Mouse (Mus musculus): ENCODE results near the gene Zfyve21. TPM values are rescaled to one million over a fixed set of nuclear protein-coding genes. Genes with fewer than 3 reads are reported as not detected.

The Zfyve21 gene
- polyA plus RNA-seq, 1 experiment from 2014 or later: 113 TPM

- peaks cover 94% of the 10 kb centered on the region for H3K36me3 ChIP-seq
- 90% methylated on average over 12 of the region's 12 CpGs for WGBS
These were observed 13.6 kb downstream of the Zfyve21 start for GRCm38 (mm10) chr12:111827556-111827955.

GRCm38 (mm10) chr12:111829447-111829846 lies 15.5 kb downstream of the Zfyve21 start:
- 85% methylated on average over 5 of the region's 5 CpGs for WGBS

More at GRCm38 (mm10) chr12:111827556-111827955, 13.6 kb downstream of the Zfyve21 start:
- no peak for ATAC-seq (ENCODE audit: borderline replicate concordance, extremely low read depth, low FRiP score, low TSS enrichment)
- Histone ChIP-seq H3K4me2 (no peak overlapping the region), H3K4me3 (no peak overlapping the region), H3K4me1 (no peaks in the 10 kb centered on the region), H3K9me3 (no peaks in the 10 kb centered on the region), H3K27ac (no peak overlapping the region), H3K27me3 (no peaks in the 10 kb centered on the region), H3K9ac (no peak overlapping the region)

DNA sequence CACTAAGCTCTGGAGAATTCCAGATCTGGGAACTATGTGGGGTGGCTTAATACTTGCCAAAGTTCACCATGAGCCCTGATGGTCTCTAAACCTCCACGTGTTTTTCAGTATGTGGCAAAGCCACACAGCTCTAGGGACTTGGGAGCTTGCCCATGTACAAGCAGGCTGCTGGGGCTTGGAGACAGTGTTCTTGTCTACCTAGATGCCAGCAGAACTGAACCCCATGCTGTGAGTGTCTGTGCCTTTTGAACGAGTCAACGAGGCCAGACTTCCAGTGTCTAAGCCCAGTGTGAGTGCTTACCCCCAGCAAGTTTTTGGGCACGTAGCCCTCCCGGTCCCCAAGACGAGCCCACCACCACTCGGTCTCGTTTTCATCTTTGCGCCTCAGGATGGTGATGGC lies 16.0 kb downstream of the Zfyve21 start:
- peaks cover 98% of the 10 kb centered on the region for H3K36me3 ChIP-seq
- H3K27me3 ChIP-seq: no peaks in the 10 kb centered on the region
- no peak overlapping the region for H3K27ac ChIP-seq
- no peak for ATAC-seq (ENCODE audit: borderline replicate concordance, extremely low read depth, low FRiP score, low TSS enrichment)
- no peaks in the 10 kb centered on the region for H3K9me3 ChIP-seq
- H3K4me1 ChIP-seq: no peaks in the 10 kb centered on the region
- H3K4me3 ChIP-seq: no peak overlapping the region
- H3K4me2 ChIP-seq: no peak overlapping the region
- no peak overlapping the region for H3K9ac ChIP-seq
- WGBS: 89% methylated on average over 9 of the region's 9 CpGs

More at GRCm38 (mm10) chr12:111829447-111829846, 15.5 kb downstream of the Zfyve21 start:
- no peak overlapping the region for H3K4me3 ChIP-seq
- no peak overlapping the region for H3K9ac ChIP-seq
- H3K4me1 ChIP-seq: no peaks in the 10 kb centered on the region
- H3K27me3 ChIP-seq: no peaks in the 10 kb centered on the region
- no peak overlapping the region for H3K4me2 ChIP-seq
- peaks cover 98% of the 10 kb centered on the region for H3K36me3 ChIP-seq
- H3K9me3 ChIP-seq: no peaks in the 10 kb centered on the region
- no peak overlapping the region for H3K27ac ChIP-seq
- ATAC-seq (ENCODE audit: borderline replicate concordance, extremely low read depth, low FRiP score, low TSS enrichment): no peak

DNA sequence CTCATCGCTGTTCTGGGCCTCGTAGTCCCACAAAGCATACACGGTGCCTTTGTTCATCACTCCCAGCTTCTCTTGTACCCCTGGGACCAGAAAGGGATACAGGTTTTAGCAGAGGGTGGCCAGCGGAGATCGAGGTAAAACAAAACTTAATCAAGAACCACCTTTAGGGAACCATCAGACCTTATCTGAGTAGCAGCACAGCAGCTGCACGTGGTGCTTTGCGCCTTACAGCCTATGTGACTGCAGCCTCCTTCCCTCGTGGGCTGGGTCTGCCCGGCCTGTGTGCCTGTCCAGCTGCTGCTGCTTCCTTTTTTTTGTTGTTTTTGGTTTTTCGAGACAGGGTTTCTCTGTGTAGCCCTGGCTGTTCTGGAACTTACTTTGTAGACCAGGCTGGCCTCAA lies 16.4 kb downstream of the Zfyve21 start:
- Histone ChIP-seq H3K4me3 (no peak overlapping the region), H3K4me2 (no peak overlapping the region)
- no peak for ATAC-seq (ENCODE audit: borderline replicate concordance, extremely low read depth, low FRiP score, low TSS enrichment)

DNA sequence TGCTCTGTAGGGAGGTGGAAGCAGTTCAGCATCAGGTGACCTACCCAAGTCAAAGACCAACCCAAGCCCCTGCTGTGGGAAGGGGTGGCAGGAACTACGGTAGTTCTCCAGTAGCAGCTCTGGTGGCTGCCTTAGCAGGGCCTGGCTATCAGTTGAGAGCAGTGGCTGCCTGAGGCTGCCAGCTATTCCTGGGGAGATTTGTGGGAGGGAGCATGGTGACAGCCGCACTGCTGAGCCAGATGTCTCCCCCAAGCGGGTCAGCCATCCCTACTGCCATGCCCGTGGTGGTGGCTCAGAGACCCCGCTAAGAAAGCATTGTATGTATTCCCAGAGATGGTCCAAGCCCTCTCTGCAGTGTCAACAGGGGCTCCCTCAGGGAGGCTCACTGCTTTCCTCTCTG lies 18.7 kb downstream of the Zfyve21 start:
- H3K9ac ChIP-seq: no peak overlapping the region
- no peak for ATAC-seq (ENCODE audit: borderline replicate concordance, extremely low read depth, low FRiP score, low TSS enrichment)
- H3K4me3 ChIP-seq: no peak overlapping the region
- H3K4me2 ChIP-seq: no peak overlapping the region
- no peaks in the 10 kb centered on the region for H3K9me3 ChIP-seq
- H3K36me3 ChIP-seq: peaks cover 98% of the 10 kb centered on the region
- 82% methylated on average over 5 of the region's 5 CpGs for WGBS
- H3K27me3 ChIP-seq: no peaks in the 10 kb centered on the region
- H3K27ac ChIP-seq: no peak overlapping the region
- H3K4me1 ChIP-seq: no peaks in the 10 kb centered on the region

More for the DNA sequence above, 16.4 kb downstream of the Zfyve21 start:
- Histone ChIP-seq H3K9me3 (no peaks in the 10 kb centered on the region), H3K27me3 (no peaks in the 10 kb centered on the region), H3K9ac (no peak overlapping the region), H3K27ac (no peak overlapping the region), H3K36me3 (peaks cover 98% of the 10 kb centered on the region), H3K4me1 (no peaks in the 10 kb centered on the region)
- 84% methylated on average over 10 of the region's 10 CpGs for WGBS

DNA sequence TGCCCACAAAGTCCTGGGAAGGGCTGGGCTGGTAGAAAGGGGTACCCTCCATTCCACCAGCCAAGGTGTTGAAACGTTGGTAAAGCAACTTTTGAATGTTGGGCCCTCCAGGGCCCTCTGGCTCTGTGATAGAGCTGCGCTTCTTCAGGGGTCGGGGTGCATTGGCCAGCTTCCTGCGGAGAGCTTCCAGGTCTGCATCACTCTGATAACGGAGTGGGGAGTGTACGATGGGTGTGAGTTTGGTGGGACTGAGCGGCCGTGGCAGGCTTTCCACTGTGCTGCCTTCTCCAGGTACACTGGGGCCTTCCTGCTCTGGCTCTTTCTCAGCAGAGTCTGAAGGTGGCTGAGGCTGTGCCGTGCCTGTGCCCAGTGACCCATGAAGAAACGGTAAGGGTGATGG lies 19.5 kb downstream of the Zfyve21 start:
- H3K4me1 ChIP-seq: no peaks in the 10 kb centered on the region
- H3K4me2 ChIP-seq: no peak overlapping the region
- no peak overlapping the region for H3K27ac ChIP-seq
- 87% methylated on average over 10 of the region's 10 CpGs for WGBS
- H3K9ac ChIP-seq: no peak overlapping the region
- no peak overlapping the region for H3K4me3 ChIP-seq
- no peak for ATAC-seq (ENCODE audit: borderline replicate concordance, extremely low read depth, low FRiP score, low TSS enrichment)
- H3K9me3 ChIP-seq: no peaks in the 10 kb centered on the region
- H3K27me3 ChIP-seq: no peaks in the 10 kb centered on the region
- H3K36me3 ChIP-seq: peaks cover 97% of the 10 kb centered on the region

DNA sequence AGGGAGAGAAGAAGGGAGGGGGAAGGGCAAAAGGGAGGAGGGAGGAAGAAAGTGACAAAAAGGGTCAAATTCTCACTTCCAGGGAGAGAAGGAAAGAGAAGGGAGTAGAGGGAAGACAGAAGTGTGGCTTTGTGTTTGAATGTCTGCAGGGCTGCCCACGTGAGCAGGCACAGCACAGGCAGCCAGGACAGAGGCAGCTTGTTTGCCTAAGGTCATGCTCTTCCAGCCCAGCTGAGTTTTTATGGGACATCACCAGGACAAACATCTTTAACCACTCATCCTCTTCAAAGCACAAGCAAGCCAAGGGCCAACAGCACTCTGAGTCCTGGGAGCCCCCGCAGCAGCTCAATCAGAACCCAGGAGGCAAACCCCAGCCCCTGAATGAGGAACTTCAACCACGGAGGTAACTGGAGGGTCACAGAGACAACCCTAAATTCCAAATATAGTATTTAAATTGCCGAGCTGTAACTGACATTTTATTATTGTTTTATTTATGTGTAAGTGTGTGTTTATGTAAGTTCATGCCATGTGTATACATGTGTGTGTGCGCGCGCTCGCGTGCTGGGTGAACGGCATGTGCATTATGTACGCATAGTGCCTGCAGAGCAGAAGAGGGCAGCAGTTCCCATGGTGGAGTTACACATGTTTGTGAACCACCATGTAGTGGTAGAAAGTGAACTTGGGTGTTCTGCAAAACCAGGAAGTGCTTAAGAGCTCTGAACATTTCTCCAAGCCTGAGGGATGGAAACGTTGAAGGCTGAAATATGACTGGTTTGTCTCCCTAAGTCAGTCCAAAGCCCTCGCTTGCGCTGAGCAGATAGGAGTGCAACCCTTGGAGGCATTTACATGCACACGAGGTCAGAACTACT lies 28.8 kb downstream of the Zfyve21 start:
- peaks cover 62% of the 10 kb centered on the region for H3K36me3 ChIP-seq
- 71% methylated on average over 15 of the region's 15 CpGs for WGBS
- ATAC-seq (ENCODE audit: borderline replicate concordance, extremely low read depth, low FRiP score, low TSS enrichment): no peak
- no peaks in the 10 kb centered on the region for H3K4me1 ChIP-seq
- H3K9me3 ChIP-seq: no peaks in the 10 kb centered on the region
- H3K27me3 ChIP-seq: no peaks in the 10 kb centered on the region
- no peak overlapping the region for H3K27ac ChIP-seq
- H3K4me3 ChIP-seq: no peak overlapping the region
- no peak overlapping the region for H3K9ac ChIP-seq
- H3K4me2 ChIP-seq: no peak overlapping the region

DNA sequence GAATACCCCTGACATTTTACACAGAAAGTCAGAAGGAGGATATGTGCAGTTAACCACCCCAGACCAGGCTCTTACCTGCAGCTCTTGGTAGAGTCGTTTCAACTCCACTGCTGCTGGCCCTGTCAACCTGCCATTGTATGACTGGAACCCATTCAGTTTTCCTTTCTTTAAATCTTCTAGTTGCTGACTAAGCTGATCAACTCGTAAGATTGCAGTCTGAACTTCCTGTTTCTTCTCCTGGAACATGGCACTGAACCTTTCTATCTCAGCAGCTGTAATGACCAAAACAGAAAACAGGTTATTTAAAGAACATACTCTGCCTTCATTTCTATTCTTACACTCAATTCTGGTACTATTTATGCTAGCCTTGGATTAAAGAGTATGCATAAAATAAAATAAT lies 29.5 kb downstream of the Zfyve21 start:
- H3K4me1 ChIP-seq: no peaks in the 10 kb centered on the region
- no peak for ATAC-seq (ENCODE audit: borderline replicate concordance, extremely low read depth, low FRiP score, low TSS enrichment)
- H3K27me3 ChIP-seq: no peaks in the 10 kb centered on the region
- no peaks in the 10 kb centered on the region for H3K9me3 ChIP-seq
- no peak overlapping the region for H3K27ac ChIP-seq
- H3K9ac ChIP-seq: no peak overlapping the region
- H3K4me2 ChIP-seq: no peak overlapping the region
- 59% methylated on average over 2 of the region's 2 CpGs for WGBS
- no peak overlapping the region for H3K4me3 ChIP-seq
- H3K36me3 ChIP-seq: peaks cover 57% of the 10 kb centered on the region

- Histone ChIP-seq H3K9me3 (no peaks in the 10 kb centered on the region), H3K27ac (no peak overlapping the region), H3K4me1 (no peaks in the 10 kb centered on the region), H3K4me3 (no peak overlapping the region), H3K9ac (no peak overlapping the region), H3K27me3 (no peaks in the 10 kb centered on the region), H3K36me3 (peaks cover 34% of the 10 kb centered on the region; the same call in 1 of the 2 replicates), H3K4me2 (no peak overlapping the region)
- ATAC-seq (ENCODE audit: borderline replicate concordance, extremely low read depth, low FRiP score, low TSS enrichment): no peak
- 94% methylated on average over 4 of the region's 4 CpGs for WGBS
These were observed 32.0 kb downstream of the Zfyve21 start for GRCm38 (mm10) chr12:111845953-111846352.

- Histone ChIP-seq H3K9ac (no peak overlapping the region), H3K4me3 (no peak overlapping the region), H3K9me3 (no peaks in the 10 kb centered on the region), H3K27me3 (no peaks in the 10 kb centered on the region), H3K27ac (no peak overlapping the region), H3K4me1 (no peaks in the 10 kb centered on the region), H3K36me3 (peaks cover 25% of the 10 kb centered on the region; the same call in 1 of the 2 replicates), H3K4me2 (no peak overlapping the region)
- no peak for ATAC-seq (ENCODE audit: borderline replicate concordance, extremely low read depth, low FRiP score, low TSS enrichment)
- 74% methylated on average over 10 of the region's 10 CpGs for WGBS
These were observed 32.8 kb downstream of the Zfyve21 start for GRCm38 (mm10) chr12:111846815-111847214.

DNA sequence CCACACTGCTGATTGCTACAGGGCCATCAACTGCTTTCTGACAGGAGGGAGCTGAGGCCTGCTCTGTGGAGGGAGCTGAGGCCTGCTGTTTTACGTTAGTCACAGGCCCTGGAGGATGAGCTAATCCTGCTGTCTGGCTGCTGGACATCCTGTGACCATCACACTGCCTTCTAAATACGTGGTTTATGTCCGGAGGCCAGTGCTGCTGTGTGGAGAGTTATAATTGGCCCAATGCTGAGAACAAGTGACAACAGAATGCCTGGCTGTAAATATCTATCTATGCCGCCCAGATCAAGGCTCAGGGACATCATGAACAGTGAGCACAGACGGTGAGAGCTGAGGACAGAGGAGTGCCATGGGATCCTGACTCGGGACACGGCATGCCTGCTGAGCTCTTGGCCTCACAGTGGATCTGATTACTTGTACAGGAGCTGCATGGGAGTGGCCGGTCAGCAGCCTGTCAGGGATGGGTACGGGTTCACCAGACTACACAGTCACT lies 34.4 kb downstream of the Zfyve21 start:
- H3K4me1 ChIP-seq: no peaks in the 10 kb centered on the region
- no peaks in the 10 kb centered on the region for H3K27me3 ChIP-seq
- H3K9me3 ChIP-seq: no peaks in the 10 kb centered on the region
- peaks cover 14% of the 10 kb centered on the region; the same call in 1 of the 2 replicates for H3K36me3 ChIP-seq
- 73% methylated on average over 9 of the region's 9 CpGs for WGBS
- no peak overlapping the region for H3K4me2 ChIP-seq
- no peak for ATAC-seq (ENCODE audit: borderline replicate concordance, extremely low read depth, low FRiP score, low TSS enrichment)
- H3K9ac ChIP-seq: no peak overlapping the region
- no peak overlapping the region for H3K4me3 ChIP-seq
- no peak overlapping the region for H3K27ac ChIP-seq

- H3K9ac ChIP-seq: no peak overlapping the region
- ATAC-seq (ENCODE audit: borderline replicate concordance, extremely low read depth, low FRiP score, low TSS enrichment): no peak
- H3K36me3 ChIP-seq: peaks cover 4% of the 10 kb centered on the region
- no peaks in the 10 kb centered on the region for H3K27me3 ChIP-seq
- WGBS: 54% methylated on average over 2 of the region's 2 CpGs
- no peak overlapping the region for H3K4me3 ChIP-seq
- no peak overlapping the region for H3K27ac ChIP-seq
- no peaks in the 10 kb centered on the region for H3K4me1 ChIP-seq
- H3K9me3 ChIP-seq: no peaks in the 10 kb centered on the region
- H3K4me2 ChIP-seq: no peak overlapping the region
These were observed 37.3 kb downstream of the Zfyve21 start for GRCm38 (mm10) chr12:111851235-111851634.
